Mouse (Mus musculus): ENCODE data around the gene Gm3285. TPM values are rescaled to one million over a fixed set of nuclear protein-coding genes. Genes with fewer than 3 reads are reported as not detected.

The Gm3285 gene
- total and polyA plus RNA-seq, 3 experiments: not detected

DNA sequence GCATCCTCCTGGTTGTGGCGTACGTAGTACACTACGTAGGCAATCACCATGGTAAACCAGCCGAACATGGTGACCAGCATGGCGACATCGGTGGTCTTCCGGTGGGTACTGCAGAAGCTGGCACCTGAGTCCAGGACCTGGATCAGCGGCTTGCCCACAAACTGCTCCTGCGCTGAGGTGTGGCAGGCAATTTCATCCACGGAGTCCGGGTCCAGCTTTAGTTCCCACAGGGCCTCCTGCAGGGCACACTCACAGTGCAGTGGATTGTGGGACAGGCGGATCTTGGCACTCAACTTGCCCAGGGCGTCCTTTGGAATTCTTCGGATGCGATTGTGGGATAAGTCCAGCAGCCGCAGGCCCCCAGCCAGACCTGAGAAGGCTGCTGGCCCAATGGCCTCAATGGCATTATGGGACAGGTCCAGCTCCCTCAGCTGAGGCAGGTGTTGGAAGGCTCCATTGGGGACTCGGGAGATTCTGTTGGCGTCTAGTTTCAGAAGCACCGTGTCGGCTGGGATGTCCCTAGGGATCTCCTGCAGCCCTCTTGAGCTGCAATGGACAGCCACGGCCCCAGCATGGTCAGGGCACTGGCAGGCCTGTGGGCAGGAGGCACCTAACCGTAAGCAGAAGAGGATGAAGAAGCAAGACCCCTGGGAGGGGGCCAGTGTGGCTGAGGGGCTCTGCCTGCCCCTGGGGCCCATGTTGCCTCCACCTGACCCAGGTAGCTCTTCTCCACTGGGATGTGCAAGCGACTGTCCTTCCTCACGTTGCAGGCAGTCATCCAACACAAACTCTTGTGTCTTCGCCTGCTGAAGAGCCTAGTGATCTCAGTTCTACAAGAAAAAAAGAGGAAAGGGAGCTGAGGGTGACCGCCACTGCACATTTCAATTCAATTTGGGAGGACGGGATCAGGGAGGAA is 39.4 kb downstream of the Gm3285 start:
- DNase-seq: no peak

DNA sequence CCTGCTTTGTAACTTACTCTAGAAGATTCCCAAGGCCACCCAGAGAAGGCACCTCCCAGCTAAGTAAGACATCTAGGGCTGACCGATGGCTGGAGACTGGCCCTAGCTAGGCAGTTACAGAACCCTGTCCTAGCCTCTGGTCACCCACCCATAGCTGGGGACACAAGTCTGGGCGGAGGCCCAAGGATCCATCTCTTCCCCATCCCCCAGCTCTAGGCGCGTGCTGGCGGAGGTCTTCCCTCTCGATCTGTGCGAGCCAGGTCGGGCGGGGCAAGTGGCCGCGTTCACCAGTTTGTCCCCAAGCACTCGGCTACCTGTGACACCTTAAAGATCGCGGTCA is 40.1 kb downstream of the Gm3285 start:
- no peak for DNase-seq

DNA sequence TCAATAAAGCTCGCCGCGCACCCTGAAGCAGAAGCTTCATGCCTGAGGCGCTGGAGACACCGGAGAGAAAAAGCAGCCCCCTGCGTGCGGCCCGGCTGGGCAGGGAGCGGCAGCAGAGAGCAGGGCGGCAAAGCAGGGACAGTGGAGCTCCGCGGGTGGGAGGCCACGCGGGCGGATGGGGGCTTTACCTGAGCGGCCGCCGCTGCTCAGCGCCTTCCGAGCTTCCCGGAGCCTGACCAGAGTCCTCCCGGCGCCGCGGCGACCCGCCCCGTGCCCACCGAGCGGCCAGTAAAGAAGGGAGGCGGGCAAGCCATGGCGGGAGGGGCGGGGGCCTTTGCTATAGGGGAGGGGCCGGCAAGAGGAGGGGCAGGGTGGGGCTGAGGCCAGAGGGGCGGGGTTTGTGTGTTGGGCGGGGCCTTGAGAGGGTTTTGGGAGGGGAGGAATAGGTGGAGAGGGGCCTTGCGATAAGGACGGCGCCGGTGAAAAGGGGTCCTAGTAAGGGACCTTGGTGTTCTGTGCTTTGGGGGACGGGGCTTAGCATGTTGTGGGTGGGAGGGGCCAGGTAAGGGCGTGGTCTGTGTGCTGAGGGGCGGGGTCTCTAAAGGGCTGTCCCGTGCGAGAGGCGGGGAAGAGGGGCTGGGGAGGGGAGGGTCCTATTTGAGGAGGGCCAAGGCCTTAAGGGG is 40.6 kb downstream of the Gm3285 start, which contains the start of gene Lrrc3:
Gene Lrrc3 (minus strand): TSS at position 326 of the 683 bp plus-strand sequence.
- DNase-seq: peak; percentile 77

DNA sequence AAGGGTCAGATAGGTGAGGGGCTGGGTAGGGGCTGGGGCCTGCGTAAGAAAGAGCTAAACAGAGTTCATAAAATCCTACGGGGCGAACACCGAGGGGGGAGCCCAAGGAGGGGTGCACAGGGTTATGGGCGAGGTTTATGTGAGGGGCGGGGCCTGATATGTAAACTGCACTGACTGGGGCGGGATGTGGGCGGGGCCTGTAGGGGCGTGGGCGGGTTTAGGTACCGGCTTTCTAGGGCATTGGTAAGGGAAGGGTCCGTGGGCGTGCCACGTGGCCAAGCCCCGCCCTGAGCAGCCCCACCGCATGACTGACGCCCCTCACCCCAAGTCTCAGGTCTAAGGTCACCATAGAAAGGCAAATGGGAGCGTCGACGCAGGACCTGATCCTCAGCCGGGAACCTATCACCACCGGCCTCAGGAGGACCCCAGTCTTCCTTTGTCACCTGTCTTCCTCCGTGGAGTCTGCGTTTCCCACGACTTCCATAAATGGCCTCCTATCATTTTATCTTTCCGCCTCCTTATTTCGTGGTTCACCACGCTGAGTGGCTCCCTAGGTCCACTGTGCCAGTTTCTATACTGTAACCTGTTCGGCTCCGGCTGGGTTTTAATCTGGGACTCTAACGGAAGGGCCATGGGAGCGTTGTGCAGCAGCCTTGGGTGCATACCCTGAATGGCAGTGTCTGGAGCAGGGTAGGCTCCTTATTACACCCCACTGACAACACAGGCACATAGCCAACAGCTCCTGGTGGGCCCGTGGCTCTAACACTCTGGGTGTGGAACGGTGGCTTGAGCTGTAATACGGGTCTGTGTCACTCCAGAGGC is 41.3 kb downstream of the Gm3285 start:
- DNase-seq: peak; percentile 42

Other genes with a start within 250 kb of the Gm3285 start
Only the 30 nearest of the 31 such genes appear.
- under 1 TPM; 0.17 to 0.62 TPM for gene Tspear, start 175.4 kb upstream of the Gm3285 start, total RNA-seq (2021)
- gene Tspear, start 175.4 kb upstream of the Gm3285 start, polyA plus RNA-seq (2012; rRNA removed): 0.94 and 1.1 TPM in 2 replicates
- gene Gm19402, start 171.2 kb upstream of the Gm3285 start, total RNA-seq (2021): not detected
- not detected in 2 replicates for gene Gm19402, start 171.2 kb upstream of the Gm3285 start, polyA plus RNA-seq (2012; rRNA removed)
- not detected for gene Gm9508, start 164.7 kb upstream of the Gm3285 start, total RNA-seq (2021)
- not detected in 2 replicates for gene Gm9508, start 164.7 kb upstream of the Gm3285 start, polyA plus RNA-seq (2012; rRNA removed)
- not detected for gene Gm10272, start 155.3 kb upstream of the Gm3285 start, total RNA-seq (2021)
- gene Gm10272, start 155.3 kb upstream of the Gm3285 start, polyA plus RNA-seq (2012; rRNA removed): not detected in 2 replicates
- not detected for gene Gm10024, start 150.5 kb upstream of the Gm3285 start, total RNA-seq (2021)
- not detected in 2 replicates for gene Gm10024, start 150.5 kb upstream of the Gm3285 start, polyA plus RNA-seq (2012; rRNA removed)
- gene Gm10142, start 146.2 kb upstream of the Gm3285 start, total RNA-seq (2021): not detected
- not detected in 2 replicates for gene Gm10142, start 146.2 kb upstream of the Gm3285 start, polyA plus RNA-seq (2012; rRNA removed)
- not detected for gene Krtap12-1, start 141.4 kb upstream of the Gm3285 start, total RNA-seq (2021)
- gene Krtap12-1, start 141.4 kb upstream of the Gm3285 start, polyA plus RNA-seq (2012; rRNA removed): not detected in 2 replicates
- not detected for gene Gm10100, start 135.5 kb upstream of the Gm3285 start, total RNA-seq (2021)
- not detected in 2 replicates for gene Gm10100, start 135.5 kb upstream of the Gm3285 start, polyA plus RNA-seq (2012; rRNA removed)
- not detected for gene Gm18596, start 119.3 kb upstream of the Gm3285 start, total RNA-seq (2021)
- not detected in 2 replicates for gene Gm18596, start 119.3 kb upstream of the Gm3285 start, polyA plus RNA-seq (2012; rRNA removed)
- not detected for gene Gm9736, start 110.6 kb upstream of the Gm3285 start, total RNA-seq (2021)
- not detected in 2 replicates for gene Gm9736, start 110.6 kb upstream of the Gm3285 start, polyA plus RNA-seq (2012; rRNA removed)
- gene Gm3233, start 102.3 kb upstream of the Gm3285 start, total RNA-seq (2021): not detected
- not detected in 2 replicates for gene Gm3233, start 102.3 kb upstream of the Gm3285 start, polyA plus RNA-seq (2012; rRNA removed)
- not detected for gene Gm3238, start 90.7 kb upstream of the Gm3285 start, total RNA-seq (2021)
- gene Gm3238, start 90.7 kb upstream of the Gm3285 start, polyA plus RNA-seq (2012; rRNA removed): not detected in 2 replicates
- gene Gm7138, start 85.0 kb upstream of the Gm3285 start, total RNA-seq (2021): not detected
- gene Gm7138, start 85.0 kb upstream of the Gm3285 start, polyA plus RNA-seq (2012; rRNA removed): not detected in 2 replicates
- not detected for gene Gm3250, start 79.4 kb upstream of the Gm3285 start, total RNA-seq (2021)
- gene Gm3250, start 79.4 kb upstream of the Gm3285 start, polyA plus RNA-seq (2012; rRNA removed): not detected in 2 replicates
- not detected for gene Gm7137, start 73.8 kb upstream of the Gm3285 start, total RNA-seq (2021)
- not detected in 2 replicates for gene Gm7137, start 73.8 kb upstream of the Gm3285 start, polyA plus RNA-seq (2012; rRNA removed)
- not detected for gene Gm9639, start 66.9 kb upstream of the Gm3285 start, total RNA-seq (2021)
- not detected in 2 replicates for gene Gm9639, start 66.9 kb upstream of the Gm3285 start, polyA plus RNA-seq (2012; rRNA removed)
- not detected for gene Gm19668, start 62.8 kb upstream of the Gm3285 start, total RNA-seq (2021)
- gene Gm19668, start 62.8 kb upstream of the Gm3285 start, polyA plus RNA-seq (2012; rRNA removed): not detected in 2 replicates
- not detected for gene Gm9507, start 50.1 kb upstream of the Gm3285 start, total RNA-seq (2021)
- gene Gm9507, start 50.1 kb upstream of the Gm3285 start, polyA plus RNA-seq (2012; rRNA removed): 0.31 TPM in 1 of 2 replicates, not detected in the other
- gene Gm2696, start 47.3 kb upstream of the Gm3285 start, total RNA-seq (2021): not detected
- not detected in 2 replicates for gene Gm2696, start 47.3 kb upstream of the Gm3285 start, polyA plus RNA-seq (2012; rRNA removed)
- gene Krtap10-4, start 34.9 kb upstream of the Gm3285 start, total RNA-seq (2021): not detected
- gene Krtap10-4, start 34.9 kb upstream of the Gm3285 start, polyA plus RNA-seq (2012; rRNA removed): not detected in 2 replicates
- gene Krtap10-10, start 26.0 kb upstream of the Gm3285 start, total RNA-seq (2021): not detected
- gene Krtap10-10, start 26.0 kb upstream of the Gm3285 start, polyA plus RNA-seq (2012; rRNA removed): not detected in 2 replicates
- gene Gm36176, start 15.2 kb upstream of the Gm3285 start, total RNA-seq (2021): not detected
- not detected in 2 replicates for gene Gm36176, start 15.2 kb upstream of the Gm3285 start, polyA plus RNA-seq (2012; rRNA removed)
- not detected for gene Gm10318, start 9.1 kb upstream of the Gm3285 start, total RNA-seq (2021)
- not detected in 2 replicates for gene Gm10318, start 9.1 kb upstream of the Gm3285 start, polyA plus RNA-seq (2012; rRNA removed)
- gene Lrrc3, start 40.6 kb downstream of the Gm3285 start, total RNA-seq (2021): 1 to 10 TPM; 5.2 to 8.1 TPM
- 4.1 and 6.3 TPM in 2 replicates for gene Lrrc3, start 40.6 kb downstream of the Gm3285 start, polyA plus RNA-seq (2012; rRNA removed)
- 1 to 10 TPM; 2.6 to 3.2 TPM for gene Trpm2, start 108.6 kb downstream of the Gm3285 start, total RNA-seq (2021)
- gene Trpm2, start 108.6 kb downstream of the Gm3285 start, polyA plus RNA-seq (2012; rRNA removed): 3.0 and 3.1 TPM in 2 replicates
- gene 1810043G02Rik, start 116.5 kb downstream of the Gm3285 start, total RNA-seq (2021): 10 to 100 TPM; 19.7 to 23.7 TPM
- gene 1810043G02Rik, start 116.5 kb downstream of the Gm3285 start, polyA plus RNA-seq (2012; rRNA removed): 92.1 and 111 TPM in 2 replicates
- 100 to 1,000 TPM; 128 to 145 TPM for gene Pfkl, start 148.1 kb downstream of the Gm3285 start, total RNA-seq (2021)
- 122 and 138 TPM in 2 replicates for gene Pfkl, start 148.1 kb downstream of the Gm3285 start, polyA plus RNA-seq (2012; rRNA removed)
- gene Dnmt3l, start 180.0 kb downstream of the Gm3285 start, total RNA-seq (2021): 10 to 100 TPM; 23.2 to 29.5 TPM
- gene Dnmt3l, start 180.0 kb downstream of the Gm3285 start, polyA plus RNA-seq (2012; rRNA removed): 14.6 and 15.5 TPM in 2 replicates
- not detected for gene Aire, start 181.6 kb downstream of the Gm3285 start, total RNA-seq (2021)
- gene Aire, start 181.6 kb downstream of the Gm3285 start, polyA plus RNA-seq (2012; rRNA removed): 0.08 TPM in 1 of 2 replicates, not detected in the other
- 10 to 100 TPM; 14.9 to 16.4 TPM for gene Icosl, start 207.3 kb downstream of the Gm3285 start, total RNA-seq (2021)
- gene Icosl, start 207.3 kb downstream of the Gm3285 start, polyA plus RNA-seq (2012; rRNA removed): 22.8 and 32.0 TPM in 2 replicates